Mouse (Mus musculus) CH12.LX (cell line): ENCODE results near the gene Prkg1. TPM values are rescaled to one million over a fixed set of nuclear protein-coding genes. Genes with fewer than 3 reads are reported as not detected.

Experiments used
- DNase-seq: peaks from one replicate; pipeline ENCODE4 v3.0.0-alpha.2; 2013; ENCODE audit errors: extremely low read depth
- H3K27ac ChIP-seq: 2 replicates; pipeline ENCODE4 v1.5.1; 2012; ENCODE audit warnings: low read depth, mild to moderate bottlenecking, control low read depth, moderate library complexity; ENCODE audit not compliant: insufficient read depth
- H3K27me3 ChIP-seq: replicated peaks from 2 replicates; pipeline ENCODE3; 2012; ENCODE audit warnings: inconsistent platforms
- H3K36me3 ChIP-seq, 2 experiments: replicated peaks in 1 of 2; 2 replicates each; pipeline versions ENCODE3 to v1.6.1; 2012; ENCODE audit warnings: inconsistent platforms in 1 of 2, low read length in 1 of 2, mild to moderate bottlenecking in 1 of 2, mixed read lengths in 1 of 2, moderate library complexity in 1 of 2; ENCODE audit not compliant: control insufficient read depth in 1 of 2, insufficient read depth in 1 of 2
- H3K4me1 ChIP-seq, 2 experiments: 2 replicates each; pipeline ENCODE4 v1.6.1; 2012; ENCODE audit warnings: inconsistent platforms in 1 of 2, moderate library complexity in 1 of 2; ENCODE audit not compliant: insufficient read depth in 2 of 2, control insufficient read depth in 1 of 2
- H3K4me2 ChIP-seq: 2 replicates; pipeline ENCODE4 v1.6.1; 2012; ENCODE audit warnings: low read depth, mild to moderate bottlenecking, control low read depth; ENCODE audit not compliant: poor library complexity, insufficient read depth, severe bottlenecking
- H3K4me3 ChIP-seq, 3 experiments: fragments of 150-350 bp in 1 of 3; sonication (generic) in 1 of 3; replicated peaks in 1 of 3; 2 replicates each; pipeline versions ENCODE3 to v1.5.1; 2011 to 2012; ENCODE audit warnings: low read depth in 2 of 3, low read length in 2 of 3, mild to moderate bottlenecking in 2 of 3, moderate library complexity in 2 of 3, control low read depth in 1 of 3, improper control_type of control experiment in 1 of 3, inconsistent platforms in 1 of 3, mixed read lengths in 1 of 3; ENCODE audit not compliant: poor library complexity in 1 of 3
- H3K79me2 ChIP-seq: replicated peaks from 2 replicates; pipeline ENCODE4 v1.6.1; 2012; ENCODE audit warnings: mild to moderate bottlenecking, moderate library complexity; ENCODE audit not compliant: control insufficient read depth, poor library complexity, insufficient read depth, severe bottlenecking; ENCODE audit errors: extremely low read depth
- H3K9ac ChIP-seq: 2 replicates; pipeline ENCODE4 v1.6.1; 2012; ENCODE audit warnings: low read depth, mild to moderate bottlenecking, control low read depth, moderate library complexity; ENCODE audit not compliant: insufficient read depth
- H3K9me3 ChIP-seq: replicated peaks from 2 replicates; pipeline ENCODE3; 2012; ENCODE audit warnings: low read length, inconsistent platforms, mixed read lengths
- BHLHE40 ChIP-seq: IDR thresholded peaks from 2 replicates; pipeline ENCODE4 v1.6.1; 2011; ENCODE audit warnings: mild to moderate bottlenecking, low read depth, low read length, improper control_type of control experiment
- CHD1 ChIP-seq: IDR thresholded peaks from 2 replicates; pipeline ENCODE4 v1.6.1; 2012; ENCODE audit warnings: low read depth, low read length, improper control_type of control experiment, inconsistent platforms
- E2F4 ChIP-seq: IDR thresholded peaks from 2 replicates; pipeline ENCODE4 v1.6.1; 2011; ENCODE audit warnings: low read depth, low read length, improper control_type of control experiment; ENCODE audit not compliant: insufficient replicate concordance
- ELF1 ChIP-seq: IDR thresholded peaks from 2 replicates; pipeline ENCODE4 v1.6.1; 2014; ENCODE audit warnings: low read depth, mild to moderate bottlenecking, inconsistent platforms, low read length, improper control_type of control experiment
- EP300 ChIP-seq: IDR thresholded peaks from 2 replicates; pipeline ENCODE4 v1.6.1; 2011; ENCODE audit warnings: low read length, improper control_type of control experiment
- ETS1 ChIP-seq: conservative IDR thresholded peaks from 2 replicates; pipeline ENCODE4 v1.6.1; 2012; ENCODE audit warnings: low read depth, mild to moderate bottlenecking, inconsistent platforms, low read length, improper control_type of control experiment, moderate library complexity
- GABPA ChIP-seq: IDR thresholded peaks from 2 replicates; pipeline ENCODE4 v1.6.1; 2012; ENCODE audit warnings: low read depth, low read length, improper control_type of control experiment, inconsistent platforms; ENCODE audit not compliant: insufficient replicate concordance
- KAT2A ChIP-seq: IDR thresholded peaks from 2 replicates; pipeline ENCODE4 v1.6.1; 2012; ENCODE audit warnings: low read length, improper control_type of control experiment, inconsistent platforms; ENCODE audit not compliant: insufficient replicate concordance
- MAFK ChIP-seq: IDR thresholded peaks from 2 replicates; pipeline ENCODE4 v1.6.1; 2011; ENCODE audit warnings: low read length, improper control_type of control experiment; ENCODE audit not compliant: insufficient replicate concordance
- MAZ ChIP-seq: IDR thresholded peaks from 2 replicates; pipeline ENCODE4 v1.6.1; 2012; ENCODE audit warnings: low read depth, mild to moderate bottlenecking, inconsistent platforms, low read length, improper control_type of control experiment, moderate library complexity
- MEF2A ChIP-seq: IDR thresholded peaks from 2 replicates; pipeline ENCODE4 v1.6.1; 2014; ENCODE audit warnings: low read depth, mild to moderate bottlenecking, inconsistent platforms, low read length, improper control_type of control experiment, borderline replicate concordance
- MXI1 ChIP-seq: IDR thresholded peaks from 2 replicates; pipeline ENCODE4 v1.6.1; 2011; ENCODE audit warnings: mild to moderate bottlenecking, low read depth, low read length, improper control_type of control experiment
- NRF1 ChIP-seq: IDR thresholded peaks from 2 replicates; pipeline ENCODE4 v1.6.1; 2014; ENCODE audit warnings: low read depth, mild to moderate bottlenecking, inconsistent platforms, low read length, improper control_type of control experiment, moderate library complexity
- RAD21 ChIP-seq: IDR thresholded peaks from 2 replicates; pipeline ENCODE4 v1.6.1; 2011; ENCODE audit warnings: low read depth, mild to moderate bottlenecking, low read length, improper control_type of control experiment, moderate library complexity
- SIN3A ChIP-seq: IDR thresholded peaks from 2 replicates; pipeline ENCODE4 v1.6.1; 2012; ENCODE audit warnings: low read length, improper control_type of control experiment, inconsistent platforms
- SMC3 ChIP-seq: IDR thresholded peaks from 2 replicates; pipeline ENCODE4 v1.6.1; 2011; ENCODE audit warnings: low read depth, low read length, improper control_type of control experiment
- TBP ChIP-seq: conservative IDR thresholded peaks from 2 replicates; pipeline ENCODE4 v1.6.1; 2011; ENCODE audit warnings: low read depth, low read length, improper control_type of control experiment
- TCF12 ChIP-seq: IDR thresholded peaks from 2 replicates; pipeline ENCODE4 v1.6.1; 2014; ENCODE audit warnings: low read depth, mild to moderate bottlenecking, inconsistent platforms, low read length, improper control_type of control experiment
- ZC3H11A ChIP-seq: IDR thresholded peaks from 2 replicates; pipeline ENCODE4 v1.6.1; 2012; ENCODE audit warnings: low read depth, mild to moderate bottlenecking, inconsistent platforms, low read length, improper control_type of control experiment
- ZKSCAN1 ChIP-seq: IDR thresholded peaks from 2 replicates; pipeline ENCODE4 v1.6.1; 2012; ENCODE audit warnings: low read depth, inconsistent platforms, low read length, improper control_type of control experiment, borderline replicate concordance
- ZMIZ1 ChIP-seq: IDR thresholded peaks from 2 replicates; pipeline ENCODE4 v1.6.1; 2012; ENCODE audit warnings: low read depth, mild to moderate bottlenecking, inconsistent platforms, low read length, improper control_type of control experiment
- ZNF384 ChIP-seq: IDR thresholded peaks from 2 replicates; pipeline ENCODE4 v1.6.1; 2012; ENCODE audit warnings: low read depth, low read length, improper control_type of control experiment, inconsistent platforms
- dilution Hi-C: fragments of 300-500 bp; cut with MboI; formaldehyde crosslinking; loops from 2 replicates; pipeline ENCODE4 v1.14.3; 2020; ENCODE audit warnings: low sequenced_read_pairs; ENCODE audit not compliant: extremely low pct_unique_long_range_greater_than_20kb, extremely low pct_ligation_motif_present
- in situ Hi-C: fragments of 300-500 bp; cut with MboI; formaldehyde crosslinking; loops from 3 replicates; pipeline ENCODE4 v1.14.3; 2019; ENCODE audit warnings: low sequenced_read_pairs, low pct_ligation_motif_present, low pct_unique_long_range_greater_than_20kb, mixed read lengths
- polyA plus RNA-seq: library from polyadenylated mRNA; unstranded; fragments of >175 nt; gene quantifications from 2 replicates; pipeline ENCODE4 v1.2.1, GENCODE M21; 2012; ENCODE audit warnings: low read depth; ENCODE audit not compliant: insufficient read length
- total RNA-seq, 2 experiments: library from RNA; depleted of rRNA; stranded (reverse); fragments of 300-350 nt in 1 of 2; fragments of >200 nt in 1 of 2; gene quantifications; 2 replicates each; pipeline ENCODE4 v1.2.3; 2012 to 2014

Gene Prkg1
- total and polyA plus RNA-seq, 3 experiments = not detected

GRCm38 (mm10) chr19:31146156-31146555, 618.7 kb downstream of the Prkg1 start:
- in situ Hi-C loops = no loop called here
- TF ChIP-seq MXI1 (no peak), TBP (no peak), ZNF384 (no peak), ZC3H11A (no peak), ELF1 (no peak)
- TF ChIP-seq, all 38 proteins: peak for 0
- Histone ChIP-seq H3K4me3 (no peak overlapping the region), H3K4me2 (no peak overlapping the region), H3K27me3 (no peaks in the 10 kb centered on the region), H3K79me2 (no peaks in the 10 kb centered on the region), H3K9me3 (no peaks in the 10 kb centered on the region), H3K36me3 (no peaks in the 10 kb centered on the region), H3K4me1 (peaks cover 0 to 3% of the 10 kb centered on the region in 2 experiments; a peak in 2 of 4 replicates), H3K27ac (no peak overlapping the region), H3K9ac (no peak overlapping the region)
- peak; percentile 15 for DNase-seq
- dilution Hi-C loops = no loop called here

DNA sequence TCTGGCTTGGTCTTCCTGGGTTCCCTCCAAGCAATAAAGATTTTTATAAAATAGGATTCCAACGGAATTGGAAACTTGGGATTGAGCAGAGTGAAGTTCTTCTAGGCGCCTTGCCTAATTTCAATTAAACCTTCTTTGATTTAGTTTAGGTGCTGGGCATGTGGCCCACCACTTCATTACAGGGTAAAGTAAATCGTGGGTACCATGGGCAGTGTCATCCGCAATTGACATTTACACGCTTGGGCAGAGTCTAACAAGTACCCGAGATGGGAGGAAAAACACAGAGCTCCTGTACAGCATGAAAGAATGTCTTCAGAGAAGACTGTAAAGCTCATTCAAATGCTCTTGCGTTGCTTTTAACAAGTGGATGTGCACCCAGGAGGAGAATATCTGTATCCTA, 622.9 kb downstream of the Prkg1 start:
- no peaks in the 10 kb centered on the region for H3K36me3 ChIP-seq
- no peak for DNase-seq
- H3K9me3 ChIP-seq = no peaks in the 10 kb centered on the region
- no peak overlapping the region for H3K27ac ChIP-seq
- no peak for TF ChIP-seq E2F4
- dilution Hi-C loops = no loop called here
- H3K4me1 ChIP-seq = peaks cover 0 to 3% of the 10 kb centered on the region in 2 experiments; a peak in 2 of 4 replicates
- H3K79me2 ChIP-seq = no peaks in the 10 kb centered on the region
- in situ Hi-C loops = no loop called here
- no peak overlapping the region for H3K4me3 ChIP-seq
- H3K4me2 ChIP-seq = no peak overlapping the region
- no peak overlapping the region for H3K9ac ChIP-seq
- H3K27me3 ChIP-seq = no peaks in the 10 kb centered on the region

- no peaks in the 10 kb centered on the region for H3K36me3 ChIP-seq
- DNase-seq = no peak
- H3K4me3 ChIP-seq = no peak overlapping the region
- H3K9me3 ChIP-seq = no peaks in the 10 kb centered on the region
- H3K4me1 ChIP-seq = no peaks in the 10 kb centered on the region
- H3K79me2 ChIP-seq = no peaks in the 10 kb centered on the region
- no peaks in the 10 kb centered on the region for H3K27me3 ChIP-seq
- no peak overlapping the region for H3K4me2 ChIP-seq
- dilution Hi-C loops = no loop called here
- H3K27ac ChIP-seq = no peak overlapping the region
- in situ Hi-C loops = no loop called here
- no peak overlapping the region for H3K9ac ChIP-seq
- TF ChIP-seq ZMIZ1 = no peak
- no peak for TF ChIP-seq NRF1
- TF ChIP-seq KAT2A = no peak
- no peak for TF ChIP-seq TBP
- TF ChIP-seq EP300 = no peak
- TF ChIP-seq ZKSCAN1 = no peak
- no peak for TF ChIP-seq MEF2A
- TF ChIP-seq ETS1 = no peak
- TF ChIP-seq GABPA = no peak
- TF ChIP-seq ZC3H11A = no peak
- TF ChIP-seq RAD21 = no peak
- TF ChIP-seq TCF12 = no peak
- no peak for TF ChIP-seq SIN3A
- no peak for TF ChIP-seq MAZ
- TF ChIP-seq BHLHE40 = no peak
- TF ChIP-seq MAFK = no peak
- TF ChIP-seq CHD1 = no peak
- TF ChIP-seq MXI1 = no peak
- no peak for TF ChIP-seq SMC3
Measured at GRCm38 (mm10) chr19:31136316-31136715, 628.5 kb downstream of the Prkg1 start.
